Mouse (Mus musculus): ENCODE data around the gene Ehbp1. TPM values are rescaled to one million over a fixed set of nuclear protein-coding genes. Genes with fewer than 3 reads are reported as not detected.

The Ehbp1 gene
- polyA plus RNA-seq, 1 experiment from 2014 or later = 23.5 TPM

DNA sequence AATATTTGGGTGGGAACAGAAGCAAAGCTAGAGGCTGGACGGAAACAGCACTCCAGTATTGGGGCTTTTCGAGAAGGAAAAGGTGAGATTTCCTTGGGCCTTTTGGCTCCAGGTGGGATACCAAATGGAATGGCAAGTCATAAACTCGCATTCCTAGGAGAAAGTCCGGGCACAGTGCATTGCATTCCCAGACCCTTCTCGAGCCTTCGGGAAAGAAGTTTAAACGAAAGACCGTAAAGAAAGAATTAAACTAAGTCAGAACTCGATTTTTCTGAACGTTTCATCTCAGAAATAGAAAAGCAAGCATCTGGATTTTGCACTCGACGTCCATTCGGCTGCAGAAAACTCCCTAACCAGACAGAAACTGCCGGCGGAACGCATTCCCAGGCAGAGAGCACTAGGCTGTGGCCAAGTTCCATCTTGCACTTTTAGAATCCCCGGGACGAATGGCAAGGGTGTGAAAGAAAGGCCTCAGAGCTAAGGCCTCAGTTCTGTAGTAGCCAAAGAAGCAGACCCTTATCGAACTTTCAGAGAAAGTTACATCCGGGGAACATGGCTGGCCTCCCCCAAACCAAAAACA, 344.4 kb downstream of the Ehbp1 start:
- H3K27ac ChIP-seq (ENCODE audit: low read length) = peak overlapping the region; percentile 7; the same call in 1 of the 2 replicates
- peaks cover 14% of the 10 kb centered on the region for H3K27me3 ChIP-seq (replicated peaks; ENCODE audit: control insufficient read depth, insufficient read depth, low read length)
- no peaks in the 10 kb centered on the region for H3K36me3 ChIP-seq (ENCODE audit: control insufficient read depth, insufficient read depth)
- H3K4me3 ChIP-seq (replicated peaks; ENCODE audit: low read length) = peak overlapping the region; percentile 59
- no peaks in the 10 kb centered on the region for H3K9me3 ChIP-seq (ENCODE audit: control insufficient read depth, low read length)
- H3K4me2 ChIP-seq (ENCODE audit: low read length) = peak overlapping the region; percentile 68
- peaks cover 43% of the 10 kb centered on the region for H3K4me1 ChIP-seq (replicated peaks; ENCODE audit: control insufficient read depth, insufficient read depth, low read length)
- peak overlapping the region; percentile 56 for H3K9ac ChIP-seq (replicated peaks; ENCODE audit: low read depth, low read length)
- 6% methylated on average over 20 of the region's 20 CpGs for WGBS
- no peak for ATAC-seq

DNA sequence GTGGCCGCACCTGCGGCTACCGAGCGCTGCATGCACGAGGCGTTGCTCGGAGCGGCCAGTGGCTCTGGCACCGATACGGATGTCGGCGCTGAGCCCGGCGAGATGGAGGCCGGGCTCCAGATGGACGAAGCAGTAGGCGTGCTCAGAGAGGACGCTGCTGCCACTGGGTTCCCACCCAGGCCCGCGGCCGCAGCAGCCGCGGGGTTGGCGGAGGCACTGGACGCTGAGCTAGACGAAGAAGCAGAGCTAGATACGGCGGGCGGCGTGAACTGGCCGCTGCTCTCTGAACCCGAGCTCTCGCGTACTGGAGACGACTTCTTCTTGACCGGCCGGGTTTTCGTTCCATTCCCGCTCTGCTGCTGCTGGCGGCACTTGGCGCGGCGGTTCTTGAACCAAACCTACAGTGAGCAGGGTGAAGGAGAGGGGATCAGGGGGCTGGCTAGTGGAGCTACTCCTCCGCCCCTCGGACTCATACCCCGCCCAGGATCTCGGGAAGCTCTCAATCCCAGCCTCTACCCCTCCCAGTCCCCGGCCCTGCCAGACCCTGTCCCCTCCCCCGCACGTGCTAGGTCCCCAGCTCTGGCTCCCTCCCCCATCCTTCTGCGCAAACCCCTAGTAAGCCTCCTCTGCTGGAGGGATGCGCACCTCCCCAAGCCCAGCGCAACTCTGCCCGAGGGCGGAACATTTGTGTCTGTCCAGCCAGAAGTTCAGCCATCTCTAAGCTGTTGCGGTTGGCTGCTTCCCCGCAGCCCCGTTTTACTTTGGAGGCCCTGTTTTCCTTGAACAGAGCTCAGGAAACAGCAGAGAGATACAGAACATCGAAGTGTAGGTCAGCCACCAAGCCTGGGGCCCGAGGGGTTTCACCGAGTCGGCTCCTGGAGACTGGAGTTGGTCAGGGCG, 345.2 kb downstream of the Ehbp1 start:
- H3K4me1 ChIP-seq (replicated peaks; ENCODE audit: control insufficient read depth, insufficient read depth, low read length) = peaks cover 40% of the 10 kb centered on the region

DNA sequence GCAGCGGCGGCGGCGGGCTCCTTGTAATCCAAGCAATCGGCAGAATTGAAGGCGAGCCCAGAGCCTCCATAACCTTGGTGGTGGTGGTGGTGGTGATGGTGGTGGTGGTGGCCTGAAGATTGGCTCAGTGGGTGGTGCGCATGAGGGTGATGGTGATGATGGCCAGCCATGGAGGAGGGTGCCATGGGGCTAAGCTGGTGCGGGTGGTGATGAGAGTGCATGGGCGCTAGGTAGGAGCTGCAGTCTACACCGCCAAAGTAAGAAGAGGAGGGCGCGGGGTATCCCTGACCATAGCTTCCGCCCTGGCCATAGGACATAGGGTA, 345.8 kb downstream of the Ehbp1 start:
- H3K9me3 ChIP-seq (ENCODE audit: control insufficient read depth, low read length) = no peaks in the 10 kb centered on the region
- H3K4me1 ChIP-seq (replicated peaks; ENCODE audit: control insufficient read depth, insufficient read depth, low read length) = peaks cover 36% of the 10 kb centered on the region
- WGBS = 13% methylated on average over 13 of the region's 13 CpGs
- no peaks in the 10 kb centered on the region for H3K36me3 ChIP-seq (ENCODE audit: control insufficient read depth, insufficient read depth)
- H3K27me3 ChIP-seq (replicated peaks; ENCODE audit: control insufficient read depth, insufficient read depth, low read length) = peaks cover 17% of the 10 kb centered on the region
- no peak overlapping the region; the same call in 1 of the 2 replicates for H3K27ac ChIP-seq (ENCODE audit: low read length)
- peak overlapping the region; percentile 59 for H3K4me3 ChIP-seq (replicated peaks; ENCODE audit: low read length)
- peak; percentile 3; the same call in 1 of the 2 replicates for ATAC-seq
- H3K9ac ChIP-seq (replicated peaks; ENCODE audit: low read depth, low read length) = peak overlapping the region; percentile 56
- peak overlapping the region; percentile 68 for H3K4me2 ChIP-seq (ENCODE audit: low read length)

More for the DNA sequence above, 345.2 kb downstream of the Ehbp1 start:
- peak overlapping the region; percentile 68 for H3K4me2 ChIP-seq (ENCODE audit: low read length)
- ATAC-seq = peak; percentile 49
- H3K27me3 ChIP-seq (replicated peaks; ENCODE audit: control insufficient read depth, insufficient read depth, low read length) = peaks cover 14% of the 10 kb centered on the region
- no peaks in the 10 kb centered on the region for H3K9me3 ChIP-seq (ENCODE audit: control insufficient read depth, low read length)
- H3K4me3 ChIP-seq (replicated peaks; ENCODE audit: low read length) = peak overlapping the region; percentile 59
- 1% methylated on average over 63 of the region's 63 CpGs for WGBS
- H3K9ac ChIP-seq (replicated peaks; ENCODE audit: low read depth, low read length) = peak overlapping the region; percentile 56
- peak overlapping the region; percentile 35 for H3K27ac ChIP-seq (ENCODE audit: low read length)
- no peaks in the 10 kb centered on the region for H3K36me3 ChIP-seq (ENCODE audit: control insufficient read depth, insufficient read depth)

DNA sequence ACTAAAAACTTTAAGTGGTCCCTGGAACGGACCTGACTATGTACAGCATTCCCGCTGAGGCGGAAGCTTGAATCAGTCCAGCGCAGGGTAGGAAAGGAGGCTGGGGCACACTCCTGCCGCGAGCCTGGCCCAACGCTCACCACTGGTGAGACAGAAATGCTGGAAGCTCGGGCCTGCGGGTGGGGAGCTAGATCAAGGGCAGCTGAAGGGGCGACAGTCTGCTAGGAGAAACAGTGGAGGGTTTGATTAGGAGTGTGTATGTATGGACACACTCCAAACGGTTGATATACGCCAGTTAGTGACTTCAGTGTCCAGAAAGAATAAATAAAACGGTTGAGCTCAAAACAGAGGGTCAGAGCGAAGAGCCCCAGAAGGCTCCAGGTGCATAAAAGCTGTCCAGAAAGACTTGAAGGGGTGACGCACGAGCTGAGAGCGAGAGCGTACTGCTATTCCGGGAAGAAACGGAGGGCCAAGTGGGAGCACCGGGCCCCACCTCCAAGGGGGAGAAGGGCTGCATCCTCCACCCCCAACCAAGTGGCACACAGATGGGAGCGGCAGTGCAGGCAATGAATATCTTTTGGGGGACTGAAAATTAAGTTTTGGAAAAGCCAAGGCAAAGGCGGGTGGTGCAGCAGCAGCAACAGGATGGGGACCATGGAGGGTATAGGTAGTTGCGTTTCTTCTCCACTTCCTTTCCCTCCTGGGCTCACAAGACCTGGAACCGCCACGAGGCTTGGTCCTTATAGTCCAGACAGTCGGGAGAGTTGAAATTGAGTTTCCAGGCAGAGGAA, 346.4 kb downstream of the Ehbp1 start:
- peaks cover 17% of the 10 kb centered on the region for H3K27me3 ChIP-seq (replicated peaks; ENCODE audit: control insufficient read depth, insufficient read depth, low read length)
- peak overlapping the region; percentile 68 for H3K4me2 ChIP-seq (ENCODE audit: low read length)
- H3K4me3 ChIP-seq (replicated peaks; ENCODE audit: low read length) = peak overlapping the region; percentile 59
- peak overlapping the region; percentile 28; the same call in 1 of the 2 replicates for H3K27ac ChIP-seq (ENCODE audit: low read length)
- peaks cover 30% of the 10 kb centered on the region for H3K4me1 ChIP-seq (replicated peaks; ENCODE audit: control insufficient read depth, insufficient read depth, low read length)
- H3K9me3 ChIP-seq (ENCODE audit: control insufficient read depth, low read length) = no peaks in the 10 kb centered on the region
- ATAC-seq = no peak
- no peaks in the 10 kb centered on the region for H3K36me3 ChIP-seq (ENCODE audit: control insufficient read depth, insufficient read depth)
- 12% methylated on average over 27 of the region's 27 CpGs for WGBS
- peak overlapping the region; percentile 56 for H3K9ac ChIP-seq (replicated peaks; ENCODE audit: low read depth, low read length)

DNA sequence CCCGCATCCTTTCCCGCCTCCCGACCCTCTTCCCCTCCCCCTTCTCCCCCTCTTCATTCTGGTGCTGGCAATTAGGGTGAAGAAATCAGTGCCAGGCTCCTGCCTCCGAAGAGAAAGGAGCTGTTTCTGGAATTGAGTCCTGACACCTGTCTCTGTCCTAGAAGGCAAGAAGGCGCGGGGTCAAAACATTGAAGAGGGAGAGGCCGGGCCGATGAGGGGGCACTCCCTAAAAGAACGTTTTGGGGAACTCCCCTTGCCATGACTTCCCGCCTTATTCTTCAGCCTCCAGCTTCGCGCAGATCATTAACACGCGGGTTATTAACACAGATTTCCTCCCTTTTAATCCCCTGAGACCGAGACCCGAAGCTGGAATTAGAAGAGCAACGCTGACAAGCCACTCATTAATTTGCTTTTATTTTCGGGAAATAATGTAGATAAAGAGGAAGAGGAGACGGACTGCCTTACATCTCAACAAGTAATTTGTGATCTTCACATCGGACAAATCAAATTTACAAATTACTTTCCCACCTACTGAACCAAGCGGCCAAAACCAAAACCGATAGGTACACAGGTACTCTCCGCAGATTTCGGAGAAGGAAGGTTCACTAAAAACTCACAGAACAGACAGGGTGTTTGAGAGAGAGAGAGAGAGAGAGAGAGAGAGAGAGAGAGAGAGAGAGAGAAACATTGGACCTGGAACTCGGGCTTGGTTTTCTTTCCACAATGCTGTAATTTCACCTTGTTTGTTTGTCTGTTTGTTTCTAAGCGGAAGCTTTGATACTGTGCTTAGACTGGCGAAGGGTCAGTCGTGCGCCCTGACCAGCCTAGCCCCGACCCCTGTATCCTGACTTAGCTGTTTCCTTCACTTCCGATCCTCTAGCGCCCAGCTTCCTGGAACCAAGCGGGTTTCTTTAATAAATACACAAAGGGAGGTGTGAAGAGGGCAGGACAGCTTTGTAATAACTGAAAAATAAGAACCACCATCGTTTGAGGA, 347.4 kb downstream of the Ehbp1 start:
- WGBS = 5% methylated on average over 34 of the region's 34 CpGs
- peak overlapping the region; percentile 32 for H3K4me3 ChIP-seq (replicated peaks; ENCODE audit: low read length)
- no peaks in the 10 kb centered on the region for H3K36me3 ChIP-seq (ENCODE audit: control insufficient read depth, insufficient read depth)
- H3K4me2 ChIP-seq (ENCODE audit: low read length) = peak overlapping the region; percentile 68
- peak; percentile 26 for ATAC-seq
- no peaks in the 10 kb centered on the region for H3K9me3 ChIP-seq (ENCODE audit: control insufficient read depth, low read length)
- peaks cover 26% of the 10 kb centered on the region for H3K4me1 ChIP-seq (replicated peaks; ENCODE audit: control insufficient read depth, insufficient read depth, low read length)
- H3K27me3 ChIP-seq (replicated peaks; ENCODE audit: control insufficient read depth, insufficient read depth, low read length) = peaks cover 12% of the 10 kb centered on the region
- no peak overlapping the region for H3K9ac ChIP-seq (replicated peaks; ENCODE audit: low read depth, low read length)
- no peak overlapping the region for H3K27ac ChIP-seq (ENCODE audit: low read length)

DNA sequence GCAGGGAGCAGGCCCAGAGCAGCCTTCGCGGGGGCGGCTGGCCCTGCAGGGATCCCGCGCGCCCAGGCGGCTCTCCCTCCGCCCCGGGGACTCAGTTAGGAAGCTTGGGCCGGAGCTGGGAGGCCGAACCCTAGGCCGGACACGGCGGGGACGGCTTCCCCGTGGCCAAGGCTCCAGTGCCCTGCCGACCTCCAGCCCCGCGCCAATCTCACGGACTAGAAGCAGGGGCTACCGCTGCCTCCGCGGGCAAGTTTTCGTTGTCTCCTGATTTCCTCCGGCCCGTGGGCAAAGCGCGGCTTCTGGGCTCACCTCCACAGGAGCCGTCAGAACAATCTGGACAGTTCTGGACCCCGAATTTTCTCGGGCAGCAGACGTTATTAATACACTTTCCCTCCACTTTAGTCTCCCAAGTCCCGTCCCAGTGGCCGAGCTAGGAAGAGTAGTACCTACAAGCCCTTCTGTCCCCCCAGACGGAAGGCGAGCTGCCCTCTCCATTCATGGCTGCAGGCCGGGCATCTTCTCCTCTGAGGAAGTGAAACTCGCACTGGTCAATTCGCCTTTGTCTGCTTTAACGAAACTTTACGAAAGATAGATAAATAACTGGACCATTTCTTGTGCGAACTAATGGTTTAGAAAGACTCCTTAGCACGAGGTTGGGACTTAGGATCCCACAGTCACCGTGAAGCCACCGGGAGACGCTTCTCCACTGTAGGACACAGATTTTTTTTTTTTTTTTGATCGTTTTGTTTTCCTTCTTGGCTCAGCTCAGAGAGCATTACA, 348.3 kb downstream of the Ehbp1 start:
- Histone ChIP-seq H3K27me3 (replicated peaks; ENCODE audit: control insufficient read depth, insufficient read depth, low read length) (peaks cover 7% of the 10 kb centered on the region), H3K9me3 (ENCODE audit: control insufficient read depth, low read length) (no peaks in the 10 kb centered on the region), H3K9ac (replicated peaks; ENCODE audit: low read depth, low read length) (peak overlapping the region; percentile 15; the same call in 1 of the 2 replicates), H3K4me2 (ENCODE audit: low read length) (peak overlapping the region; percentile 68), H3K4me3 (replicated peaks; ENCODE audit: low read length) (peak overlapping the region; percentile 26), H3K27ac (ENCODE audit: low read length) (no peak overlapping the region), H3K4me1 (replicated peaks; ENCODE audit: control insufficient read depth, insufficient read depth, low read length) (peaks cover 26% of the 10 kb centered on the region), H3K36me3 (ENCODE audit: control insufficient read depth, insufficient read depth) (no peaks in the 10 kb centered on the region)
- WGBS = 4% methylated on average over 35 of the region's 47 CpGs
- ATAC-seq = peak; percentile 3; the same call in 1 of the 2 replicates

DNA sequence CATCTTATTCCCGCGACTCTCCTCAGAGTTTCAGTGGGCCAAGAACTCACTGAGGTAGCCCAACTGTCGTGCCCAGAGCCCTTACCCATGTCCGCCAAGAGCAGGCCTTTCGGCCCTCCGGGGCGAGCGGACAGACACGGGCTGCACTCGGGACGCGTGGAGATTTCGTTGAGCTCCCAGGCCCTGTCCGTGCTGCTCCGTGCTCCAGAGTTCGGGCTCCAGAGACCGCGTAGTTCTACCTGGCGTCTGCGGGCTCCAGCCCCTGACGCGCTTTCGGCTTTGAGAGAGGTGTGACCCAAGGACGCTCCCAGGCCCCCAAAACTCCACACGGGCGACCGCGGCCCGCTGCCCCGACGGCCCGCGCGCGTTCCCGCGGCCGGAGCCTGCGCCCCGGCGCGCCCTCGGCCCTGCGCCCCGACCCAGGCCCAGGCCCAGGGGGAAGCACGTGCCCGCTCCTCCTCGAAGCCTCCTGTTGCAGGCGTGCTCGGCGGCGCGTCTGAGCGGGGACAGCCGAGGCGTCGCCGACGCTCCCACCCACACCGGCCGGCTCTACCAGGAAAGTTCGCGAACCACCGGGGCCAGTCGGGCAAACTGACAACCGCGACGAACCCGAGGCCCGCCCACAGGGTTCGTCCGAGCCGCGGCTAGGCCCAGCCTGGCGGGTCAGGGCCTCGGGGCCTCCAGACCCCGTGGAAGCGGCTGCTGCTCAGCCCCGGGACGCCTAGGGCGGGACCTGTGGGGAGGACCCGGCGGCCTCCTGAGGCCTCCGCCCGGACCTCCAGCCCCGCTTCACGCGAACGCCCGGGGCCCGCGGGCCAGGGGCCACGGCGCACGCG, 349.1 kb downstream of the Ehbp1 start:
- ATAC-seq = peak; percentile 5; the same call in 1 of the 2 replicates
- H3K9me3 ChIP-seq (ENCODE audit: control insufficient read depth, low read length) = no peaks in the 10 kb centered on the region
- H3K36me3 ChIP-seq (ENCODE audit: control insufficient read depth, insufficient read depth) = no peaks in the 10 kb centered on the region
- peak overlapping the region; percentile 68 for H3K4me2 ChIP-seq (ENCODE audit: low read length)
- peak overlapping the region; percentile 15 for H3K9ac ChIP-seq (replicated peaks; ENCODE audit: low read depth, low read length)
- 5% methylated on average over 95 of the region's 96 CpGs for WGBS
- H3K27me3 ChIP-seq (replicated peaks; ENCODE audit: control insufficient read depth, insufficient read depth, low read length) = peaks cover 2% of the 10 kb centered on the region
- no peak overlapping the region for H3K27ac ChIP-seq (ENCODE audit: low read length)
- peaks cover 26% of the 10 kb centered on the region for H3K4me1 ChIP-seq (replicated peaks; ENCODE audit: control insufficient read depth, insufficient read depth, low read length)
- peak overlapping the region; percentile 26 for H3K4me3 ChIP-seq (replicated peaks; ENCODE audit: low read length)

Measured in forebrain, embryonic 16.5 days (tissue).